Mouse (Mus musculus) thymus, adult 2 months (tissue): Measurements from ENCODE around the gene 4930544D05Rik. TPM values are rescaled to one million over a fixed set of nuclear protein-coding genes. Genes with fewer than 3 reads are reported as not detected.

ENCODE experiments used
- DNase-seq: peaks from one replicate; pipeline ENCODE4 v3.0.0; 2021
- H3K27ac ChIP-seq: fragments of 200-500 bp; 2 replicates; pipeline ENCODE4 v1.5.1; 2012; ENCODE audit warnings: low read length, control low read depth; ENCODE audit not compliant: control insufficient read depth, insufficient read depth
- H3K27me3 ChIP-seq: fragments of 200-500 bp; 2 replicates; pipeline ENCODE4 v1.6.1; 2012; ENCODE audit warnings: mild to moderate bottlenecking, low read length, moderate library complexity, mixed read lengths; ENCODE audit not compliant: control insufficient read depth, insufficient read depth
- H3K36me3 ChIP-seq: fragments of 200-500 bp; 2 replicates; pipeline ENCODE4 v1.6.1; 2012; ENCODE audit warnings: mild to moderate bottlenecking, low read length, moderate library complexity; ENCODE audit not compliant: control insufficient read depth, insufficient read depth
- H3K4me1 ChIP-seq: fragments of 200-500 bp; replicated peaks from 2 replicates; pipeline ENCODE4 v1.6.1; 2012; ENCODE audit warnings: low read length; ENCODE audit not compliant: control insufficient read depth, insufficient read depth
- H3K4me3 ChIP-seq: fragments of 200-500 bp; 2 replicates; pipeline ENCODE4 v1.5.1; 2012; ENCODE audit warnings: mild to moderate bottlenecking, low read length, control low read depth, moderate library complexity; ENCODE audit not compliant: control insufficient read depth, insufficient read depth
- CTCF ChIP-seq: fragments of 200-500 bp; IDR thresholded peaks from 2 replicates; pipeline ENCODE4 v1.5.1; 2012; ENCODE audit warnings: mild to moderate bottlenecking, control low read depth, low read length, moderate library complexity, borderline replicate concordance; ENCODE audit not compliant: control insufficient read depth, poor library complexity, insufficient read depth; ENCODE audit errors: extremely low read depth
- POLR2A ChIP-seq: fragments of 200-500 bp; IDR thresholded peaks from 2 replicates; pipeline ENCODE4 v1.6.1; 2012; ENCODE audit warnings: mild to moderate bottlenecking, low read length, control low read depth, moderate library complexity; ENCODE audit not compliant: control insufficient read depth, poor library complexity, insufficient read depth; ENCODE audit errors: extremely low read depth
- WGBS: fragments of 180-500 bp; shearing (Covaris S2); methylation state at CpG from one replicate; pipeline ENCODE4 v1.1.7; 2018; 5-methylcytosine and 5-hydroxymethylcytosine counted together
- polyA plus RNA-seq: library from polyadenylated mRNA; depleted of rRNA; stranded (reverse); fragments of >200 nt; gene quantifications from 2 replicates; pipeline ENCODE4 v1.2.3, GENCODE M21; 2012

The 4930544D05Rik gene
- polyA plus RNA-seq, 1 experiment: 0.15 TPM

GRCm38 (mm10) chr11:70583775-70584174 lies 31.9 kb upstream of the 4930544D05Rik start:
- H3K27me3 ChIP-seq: no peaks in the 10 kb centered on the region
- no peak for TF ChIP-seq POLR2A
- no peak for TF ChIP-seq CTCF
- 96% methylated on average over 7 of the region's 7 CpGs for WGBS
- H3K4me1 ChIP-seq: peaks cover 20% of the 10 kb centered on the region
- no peaks in the 10 kb centered on the region for H3K36me3 ChIP-seq
- no peak overlapping the region for H3K4me3 ChIP-seq
- H3K27ac ChIP-seq: no peak overlapping the region
- DNase-seq: no peak

GRCm38 (mm10) chr11:70585457-70585856 lies 30.2 kb upstream of the 4930544D05Rik start:
- 82% methylated on average over 7 of the region's 7 CpGs for WGBS
- Histone ChIP-seq H3K27ac (no peak overlapping the region), H3K4me1 (peaks cover 6% of the 10 kb centered on the region), H3K27me3 (no peaks in the 10 kb centered on the region), H3K4me3 (no peak overlapping the region), H3K36me3 (no peaks in the 10 kb centered on the region)
- no peak for TF ChIP-seq POLR2A
- DNase-seq: no peak

GRCm38 (mm10) chr11:70586261-70586660 lies 29.4 kb upstream of the 4930544D05Rik start:
- H3K4me1 ChIP-seq: peaks cover 3% of the 10 kb centered on the region
- no peak for TF ChIP-seq CTCF
- no peak for TF ChIP-seq POLR2A

GRCm38 (mm10) chr11:70586954-70587353 lies 28.7 kb upstream of the 4930544D05Rik start:
- Histone ChIP-seq H3K4me3 (no peak overlapping the region), H3K36me3 (no peaks in the 10 kb centered on the region), H3K27ac (no peak overlapping the region), H3K4me1 (no peaks in the 10 kb centered on the region), H3K27me3 (no peaks in the 10 kb centered on the region)
- TF ChIP-seq POLR2A (no peak), CTCF (no peak)
- 62% methylated on average over 5 of the region's 5 CpGs for WGBS
- no peak for DNase-seq

More at GRCm38 (mm10) chr11:70586261-70586660, 29.4 kb upstream of the 4930544D05Rik start:
- Histone ChIP-seq H3K27ac (no peak overlapping the region), H3K36me3 (no peaks in the 10 kb centered on the region), H3K4me3 (no peak overlapping the region), H3K27me3 (no peaks in the 10 kb centered on the region)
- no peak for DNase-seq
- WGBS: 94% methylated on average over 3 of the region's 3 CpGs

GRCm38 (mm10) chr11:70591733-70592132 lies 23.9 kb upstream of the 4930544D05Rik start:
- no peak overlapping the region for H3K4me3 ChIP-seq
- no peak for TF ChIP-seq CTCF
- no peak for TF ChIP-seq POLR2A
- WGBS: 53% methylated on average over 1 of the region's 1 CpGs
- no peaks in the 10 kb centered on the region for H3K27me3 ChIP-seq
- H3K36me3 ChIP-seq: no peaks in the 10 kb centered on the region
- H3K27ac ChIP-seq: no peak overlapping the region
- H3K4me1 ChIP-seq: peaks cover 4% of the 10 kb centered on the region; the same call in 1 of the 2 replicates
- DNase-seq: no peak

- Histone ChIP-seq H3K4me1 (peaks cover 13% of the 10 kb centered on the region), H3K4me3 (no peak overlapping the region), H3K27me3 (no peaks in the 10 kb centered on the region), H3K27ac (peak overlapping the region; percentile 38; the same call in 1 of the 2 replicates), H3K36me3 (no peaks in the 10 kb centered on the region; the same call in 1 of the 2 replicates)
- DNase-seq: no peak
- 84% methylated on average over 15 of the region's 15 CpGs for WGBS
- TF ChIP-seq CTCF (no peak), POLR2A (no peak)
Observed at GRCm38 (mm10) chr11:70594253-70594989, 21.2 kb upstream of the 4930544D05Rik start.
